Mouse (Mus musculus): Measurements from ENCODE around the gene Thsd7a. TPM values are rescaled to one million over a fixed set of nuclear protein-coding genes. Genes with fewer than 3 reads are reported as not detected.

Thsd7a gene
- polyA plus RNA-seq, 1 experiment from 2014 or later: 44.6 TPM

GRCm38 (mm10) chr6:12555114-12556099, 193.8 kb downstream of the Thsd7a start:
- no peaks in the 10 kb centered on the region for H3K27me3 ChIP-seq (replicated peaks)
- no peak overlapping the region for H3K9ac ChIP-seq
- ATAC-seq (replicated peaks): peak; percentile 43; the same call in 1 of the 2 replicates
- H3K4me1 ChIP-seq: 0 out of 2 replicates have a peak, but pooled peaks cover 2% of the 10 kb centered on the region
- no peaks in the 10 kb centered on the region for H3K9me3 ChIP-seq
- no peaks in the 10 kb centered on the region for H3K36me3 ChIP-seq (replicated peaks)
- H3K4me2 ChIP-seq: no peak overlapping the region
- no peak overlapping the region for H3K4me3 ChIP-seq
- no peak overlapping the region for H3K27ac ChIP-seq
- WGBS: 87% methylated on average over 32 of the region's 32 CpGs

DNA sequence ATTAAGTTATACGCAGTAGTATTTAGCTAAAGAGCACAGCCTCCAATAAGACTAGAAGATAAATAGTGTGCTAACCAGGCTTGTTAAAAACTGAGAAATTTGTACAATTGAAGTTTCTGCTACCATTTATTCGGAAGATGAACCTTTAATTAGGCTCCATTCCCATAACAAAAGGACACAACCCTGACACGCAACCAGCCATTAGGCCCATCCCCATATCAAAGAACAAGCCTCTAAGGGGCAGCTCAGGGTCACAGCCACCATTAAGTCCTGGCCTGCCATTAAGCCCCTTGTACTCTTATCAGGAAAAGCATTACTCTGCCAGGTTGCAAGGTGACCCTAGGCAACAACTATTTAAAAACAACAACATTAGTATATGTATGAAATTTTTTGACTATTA, 198.0 kb downstream of the Thsd7a start:
- H3K36me3 ChIP-seq (replicated peaks): no peaks in the 10 kb centered on the region
- H3K4me1 ChIP-seq: 0 out of 2 replicates have a peak, but pooled peaks cover 6% of the 10 kb centered on the region
- no peaks in the 10 kb centered on the region for H3K9me3 ChIP-seq
- no peak overlapping the region for H3K4me2 ChIP-seq
- no peaks in the 10 kb centered on the region for H3K27me3 ChIP-seq (replicated peaks)
- no peak for ATAC-seq (replicated peaks)
- no peak overlapping the region for H3K4me3 ChIP-seq
- no peak overlapping the region for H3K9ac ChIP-seq
- no peak overlapping the region for H3K27ac ChIP-seq
- 75% methylated on average over 3 of the region's 3 CpGs for whole genome bisulfite sequencing

- H3K9ac ChIP-seq: no peak overlapping the region
- no peaks in the 10 kb centered on the region for H3K36me3 ChIP-seq (replicated peaks)
- WGBS: 37% methylated on average over 4 of the region's 4 CpGs
- no peaks in the 10 kb centered on the region for H3K9me3 ChIP-seq
- H3K27me3 ChIP-seq (replicated peaks): no peaks in the 10 kb centered on the region
- H3K4me3 ChIP-seq: no peak overlapping the region
- ATAC-seq (replicated peaks): peak; percentile 38; the same call in 1 of the 2 replicates
- H3K4me2 ChIP-seq: no peak overlapping the region
- H3K27ac ChIP-seq: no peak overlapping the region
- H3K4me1 ChIP-seq: 0 out of 2 replicates have a peak, but pooled peaks cover 6% of the 10 kb centered on the region
These were observed 199.1 kb downstream of the Thsd7a start for GRCm38 (mm10) chr6:12550054-12550655.

DNA sequence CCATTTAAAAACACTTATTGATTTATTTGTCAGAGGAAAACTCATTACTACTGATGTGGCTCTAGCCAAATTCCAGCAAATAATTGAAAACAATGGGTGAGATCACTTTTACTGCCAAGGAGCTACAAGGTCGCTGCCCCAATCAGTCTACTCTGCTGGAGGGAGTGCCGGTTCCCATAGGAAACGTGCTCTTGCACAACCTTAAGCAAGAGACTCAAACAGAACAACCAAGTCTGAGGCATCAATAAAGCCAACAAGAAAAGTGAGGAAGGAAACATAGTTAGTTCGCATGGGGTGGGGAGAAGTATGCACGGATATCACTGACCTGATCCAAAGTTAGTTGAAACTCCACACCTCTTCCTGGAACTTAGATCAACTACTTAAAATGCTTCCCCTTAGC, 205.1 kb downstream of the Thsd7a start:
- ATAC-seq (replicated peaks): no peak
- Histone ChIP-seq H3K4me2 (no peak overlapping the region), H3K9me3 (no peaks in the 10 kb centered on the region)

DNA sequence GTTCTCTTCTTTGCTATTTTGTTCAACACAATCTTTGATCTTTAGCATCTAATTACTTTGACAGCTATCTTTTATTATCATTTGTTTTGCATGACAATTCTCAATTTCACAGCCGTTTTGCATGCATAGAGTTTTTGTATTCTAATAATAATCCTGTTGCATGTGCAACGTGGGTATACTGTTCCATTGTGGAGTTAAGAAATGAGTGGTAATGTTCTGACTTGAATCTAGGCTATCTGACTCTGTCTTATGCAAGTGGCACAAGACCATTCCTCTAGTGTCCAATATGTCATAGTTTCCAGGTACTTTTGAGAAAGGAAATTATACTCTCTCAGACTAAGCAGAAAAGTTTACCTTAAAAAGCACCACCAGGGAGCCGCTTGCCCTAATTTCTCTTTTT, 206.7 kb downstream of the Thsd7a start:
- Histone ChIP-seq H3K9ac (no peak overlapping the region), H3K36me3 (replicated peaks) (no peaks in the 10 kb centered on the region), H3K27me3 (replicated peaks) (no peaks in the 10 kb centered on the region), H3K4me2 (no peak overlapping the region), H3K9me3 (no peaks in the 10 kb centered on the region), H3K4me3 (no peak overlapping the region), H3K4me1 (no peaks in the 10 kb centered on the region), H3K27ac (no peak overlapping the region)
- 43% methylated on average over 3 of the region's 3 CpGs for WGBS
- ATAC-seq (replicated peaks): no peak

More for the DNA sequence above, 205.1 kb downstream of the Thsd7a start:
- no peaks in the 10 kb centered on the region for H3K27me3 ChIP-seq (replicated peaks)
- H3K9ac ChIP-seq: no peak overlapping the region
- no peak overlapping the region for H3K4me3 ChIP-seq
- H3K27ac ChIP-seq: no peak overlapping the region
- no peaks in the 10 kb centered on the region for H3K36me3 ChIP-seq (replicated peaks)
- 58% methylated on average over 5 of the region's 5 CpGs for WGBS
- no peaks in the 10 kb centered on the region for H3K4me1 ChIP-seq

DNA sequence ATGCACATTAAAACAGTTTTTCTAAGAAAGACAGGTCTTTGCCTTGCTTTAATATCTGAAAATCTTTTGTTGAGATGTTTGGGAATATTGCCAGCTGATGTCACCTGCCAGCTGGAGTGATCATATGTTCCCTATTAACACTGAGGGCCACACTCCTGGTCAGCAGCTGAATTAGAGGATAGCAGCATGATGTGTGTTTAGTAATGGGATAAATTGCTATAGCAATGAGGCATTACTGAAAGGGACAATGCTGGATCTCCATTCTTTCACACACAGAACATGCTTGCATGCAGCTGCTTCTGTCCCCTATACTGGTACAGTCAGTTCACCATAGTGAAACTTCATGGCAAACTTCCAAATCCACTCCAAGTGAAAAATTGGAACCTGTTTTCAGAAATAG, 230.1 kb downstream of the Thsd7a start:
- Histone ChIP-seq H3K9me3 (no peaks in the 10 kb centered on the region), H3K9ac (no peak overlapping the region), H3K27me3 (replicated peaks) (no peaks in the 10 kb centered on the region), H3K36me3 (replicated peaks) (no peaks in the 10 kb centered on the region), H3K4me3 (no peak overlapping the region), H3K27ac (no peak overlapping the region), H3K4me1 (peaks cover 5% of the 10 kb centered on the region; the same call in 1 of the 2 replicates), H3K4me2 (no peak overlapping the region)
- ATAC-seq (replicated peaks): peak; percentile 74

DNA sequence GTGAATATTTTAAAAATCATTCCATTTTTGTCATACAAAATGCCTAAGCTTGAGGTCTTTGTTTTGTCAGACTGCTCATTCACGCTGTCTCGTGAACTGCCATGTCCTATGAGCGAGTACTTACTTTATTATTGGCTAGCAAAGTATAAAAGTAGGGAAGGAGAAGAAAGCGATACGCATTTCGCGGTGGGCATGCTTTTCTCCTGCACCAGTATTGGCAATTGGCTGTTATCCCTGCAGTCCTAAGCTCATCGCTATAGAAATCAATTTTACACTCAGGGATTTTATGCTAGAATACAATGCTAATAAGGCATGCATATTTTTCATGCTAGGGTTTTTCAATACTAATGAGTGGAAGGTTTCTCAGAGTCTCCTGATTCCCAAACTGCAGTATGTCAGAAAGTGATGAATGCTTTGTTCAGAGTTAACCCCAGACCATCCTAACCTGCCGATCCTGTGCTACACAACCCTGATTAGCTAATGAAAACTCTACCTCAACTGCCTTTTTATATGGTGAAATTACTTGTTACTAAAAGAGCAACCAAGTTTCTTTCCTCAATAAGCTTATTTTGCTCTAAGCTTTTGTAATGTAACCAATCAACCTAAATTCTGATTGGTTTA, 230.8 kb downstream of the Thsd7a start:
- Histone ChIP-seq H3K27me3 (replicated peaks) (no peaks in the 10 kb centered on the region), H3K4me2 (peak overlapping the region; percentile 16), H3K9ac (no peak overlapping the region), H3K9me3 (no peaks in the 10 kb centered on the region), H3K4me3 (no peak overlapping the region), H3K36me3 (replicated peaks) (no peaks in the 10 kb centered on the region), H3K4me1 (peaks cover 5% of the 10 kb centered on the region; the same call in 1 of the 2 replicates), H3K27ac (no peak overlapping the region)
- 36% methylated on average over 9 of the region's 9 CpGs for WGBS
- peak; percentile 76 for ATAC-seq (replicated peaks)

DNA sequence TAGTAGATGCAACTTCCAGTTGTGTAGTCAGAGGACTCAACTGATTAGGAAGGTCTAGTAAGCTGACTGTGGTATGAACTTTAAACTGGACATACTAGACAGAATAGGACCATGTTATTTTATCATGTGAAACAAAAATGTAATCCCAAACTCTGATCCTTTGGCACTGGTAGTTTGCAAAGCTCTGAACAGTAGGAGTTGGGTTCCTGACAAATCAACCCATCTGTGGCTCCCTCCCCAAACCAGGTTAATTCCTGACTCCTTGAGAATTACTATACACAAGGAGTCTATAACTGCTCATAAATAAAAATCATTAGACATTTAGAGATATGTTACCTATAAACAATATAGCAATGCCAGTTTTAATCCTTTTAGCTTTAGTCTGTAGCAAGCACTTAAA, 231.5 kb downstream of the Thsd7a start:
- no peak overlapping the region for H3K4me3 ChIP-seq
- H3K36me3 ChIP-seq (replicated peaks): no peaks in the 10 kb centered on the region
- H3K4me1 ChIP-seq: peaks cover 5% of the 10 kb centered on the region; the same call in 1 of the 2 replicates
- H3K9me3 ChIP-seq: no peaks in the 10 kb centered on the region
- ATAC-seq (replicated peaks): no peak
- no peak overlapping the region for H3K27ac ChIP-seq
- H3K9ac ChIP-seq: no peak overlapping the region
- no peaks in the 10 kb centered on the region for H3K27me3 ChIP-seq (replicated peaks)
- no peak overlapping the region for H3K4me2 ChIP-seq

DNA sequence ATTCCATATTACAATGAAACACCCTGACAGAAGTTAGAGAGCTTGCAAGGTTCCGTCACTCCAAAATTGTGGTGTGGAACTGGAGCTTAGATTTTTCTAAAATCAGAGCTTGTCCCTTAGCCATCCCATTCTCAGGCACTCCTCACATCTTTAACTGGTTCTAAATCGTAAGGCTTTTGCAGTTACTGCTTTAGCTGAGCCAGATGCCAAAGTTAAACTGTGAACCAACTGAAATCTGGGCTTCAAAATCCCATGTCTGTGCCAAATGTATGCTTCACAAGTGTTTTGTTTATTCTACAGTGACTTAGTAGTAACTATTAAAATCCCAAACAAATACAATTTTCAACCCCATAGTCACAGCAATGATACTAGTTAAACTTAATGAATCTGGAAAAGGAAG, 242.3 kb downstream of the Thsd7a start:
- Histone ChIP-seq H3K4me3 (no peak overlapping the region), H3K9ac (no peak overlapping the region), H3K4me2 (no peak overlapping the region), H3K9me3 (no peaks in the 10 kb centered on the region), H3K36me3 (replicated peaks) (no peaks in the 10 kb centered on the region), H3K27me3 (replicated peaks) (no peaks in the 10 kb centered on the region), H3K4me1 (no peaks in the 10 kb centered on the region), H3K27ac (no peak overlapping the region)
- no peak for ATAC-seq (replicated peaks)
- WGBS: 94% methylated on average over 2 of the region's 2 CpGs

DNA sequence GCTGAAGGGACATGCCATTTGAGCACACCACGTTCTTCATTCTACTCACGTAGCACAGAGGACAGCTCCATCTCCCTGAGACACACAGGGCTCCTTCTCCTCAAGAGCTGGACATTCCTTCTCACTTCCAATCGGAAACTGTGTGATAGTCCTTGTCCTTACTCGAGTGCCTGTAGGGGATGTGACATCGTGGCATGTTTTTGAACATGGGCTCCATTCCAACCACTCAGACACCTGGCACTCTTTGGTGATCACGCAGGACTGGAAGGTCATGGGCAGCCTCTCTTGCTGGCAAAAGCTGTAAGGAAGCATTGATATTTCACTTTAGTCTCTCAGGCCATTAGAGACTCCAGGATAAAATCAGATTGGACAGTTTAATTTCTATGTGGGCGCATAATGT, 245.3 kb downstream of the Thsd7a start:
- H3K27me3 ChIP-seq (replicated peaks): no peaks in the 10 kb centered on the region
- WGBS: 91% methylated on average over 7 of the region's 7 CpGs

GRCm38 (mm10) chr6:12500888-12501287, 248.3 kb downstream of the Thsd7a start:
- Histone ChIP-seq H3K9me3 (no peaks in the 10 kb centered on the region), H3K36me3 (replicated peaks) (no peaks in the 10 kb centered on the region), H3K9ac (no peak overlapping the region), H3K4me3 (no peak overlapping the region), H3K4me1 (no peaks in the 10 kb centered on the region), H3K27ac (no peak overlapping the region), H3K4me2 (no peak overlapping the region), H3K27me3 (replicated peaks) (no peaks in the 10 kb centered on the region)
- no peak for ATAC-seq (replicated peaks)
- 79% methylated on average over 7 of the region's 7 CpGs for WGBS

More for the DNA sequence above, 245.3 kb downstream of the Thsd7a start:
- H3K36me3 ChIP-seq (replicated peaks): no peaks in the 10 kb centered on the region
- H3K9me3 ChIP-seq: no peaks in the 10 kb centered on the region
- no peak overlapping the region for H3K4me3 ChIP-seq
- H3K9ac ChIP-seq: no peak overlapping the region
- no peak for ATAC-seq (replicated peaks)
- no peak overlapping the region for H3K4me2 ChIP-seq
- H3K4me1 ChIP-seq: no peaks in the 10 kb centered on the region
- H3K27ac ChIP-seq: no peak overlapping the region

DNA sequence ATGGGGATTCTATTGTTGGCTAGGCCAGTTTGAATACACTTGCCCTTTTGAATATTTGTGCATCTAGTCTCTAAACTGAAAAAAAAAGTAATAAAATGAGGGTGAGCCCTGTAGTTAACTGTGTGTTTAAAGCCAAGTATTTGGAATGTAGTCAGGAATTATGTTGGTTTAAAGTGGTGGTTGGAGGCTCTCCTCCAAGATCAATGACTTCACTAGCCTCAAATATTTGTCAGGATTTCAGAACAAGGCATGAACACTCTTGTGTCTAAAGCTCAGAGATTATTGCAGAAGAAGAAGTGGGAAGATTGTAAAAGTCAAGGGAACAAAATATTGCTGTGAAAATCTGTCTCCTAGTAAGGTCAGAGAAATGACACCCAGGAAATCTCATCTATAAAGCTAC, 249.3 kb downstream of the Thsd7a start:
- no peaks in the 10 kb centered on the region for H3K4me1 ChIP-seq
- ATAC-seq (replicated peaks): no peak
- no peaks in the 10 kb centered on the region for H3K27me3 ChIP-seq (replicated peaks)
- no peaks in the 10 kb centered on the region for H3K36me3 ChIP-seq (replicated peaks)
- no peak overlapping the region for H3K4me3 ChIP-seq
- H3K4me2 ChIP-seq: no peak overlapping the region
- no peak overlapping the region for H3K9ac ChIP-seq
- no peaks in the 10 kb centered on the region for H3K9me3 ChIP-seq
- no peak overlapping the region for H3K27ac ChIP-seq
